Mouse (Mus musculus): ENCODE results near the gene Fxyd6.

DNA sequence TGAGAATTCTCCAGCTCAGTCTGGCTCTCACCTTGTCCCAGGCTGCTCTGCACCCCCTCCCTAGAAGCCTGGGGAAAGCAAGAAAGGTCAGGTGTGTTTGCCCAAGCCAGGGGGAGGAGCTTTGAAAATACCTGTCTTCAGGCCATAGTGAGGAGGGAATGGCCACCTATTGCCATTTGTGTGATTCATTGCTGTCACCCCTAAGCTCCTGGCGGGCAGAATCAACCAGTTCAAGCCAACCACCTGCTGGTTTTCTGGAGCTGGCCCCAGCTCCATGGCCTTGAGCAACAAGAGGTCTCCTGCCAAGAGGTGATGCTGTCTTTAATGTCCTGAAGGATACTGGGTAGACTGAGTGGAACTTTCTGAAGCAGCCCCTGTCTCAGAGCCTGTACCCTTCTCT, 28.4 kb downstream of the Fxyd6 start:
- TF ChIP-seq POLR2A (IDR thresholded peaks at IDR 0.05; ENCODE audit: extremely low read depth, insufficient read depth, low read length) = no peak
- TF ChIP-seq CTCF (IDR thresholded peaks at IDR 0.05; ENCODE audit: low read depth, low read length) = no peak

Data from liver, adult 2 months (tissue).